Mouse (Mus musculus) cerebellum, postnatal 10 days (tissue): ENCODE data around the gene Pcdh8.

Source experiments
- DNase-seq, 2 experiments: peaks; one replicate each; pipeline ENCODE4 v3.0.0; 2021; ENCODE audit warnings: mixed read lengths in 2 of 2

The Pcdh8 gene

GRCm38 (mm10) chr14:79771094-79771535, at the start of gene Pcdh8:
Pcdh8 (minus strand) TSS chr14:79771312.
- peak; percentile 94 to 96 for DNase-seq

GRCm38 (mm10) chr14:79814709-79815108, 43.6 kb upstream of the Pcdh8 start:
- no peak for DNase-seq

DNA sequence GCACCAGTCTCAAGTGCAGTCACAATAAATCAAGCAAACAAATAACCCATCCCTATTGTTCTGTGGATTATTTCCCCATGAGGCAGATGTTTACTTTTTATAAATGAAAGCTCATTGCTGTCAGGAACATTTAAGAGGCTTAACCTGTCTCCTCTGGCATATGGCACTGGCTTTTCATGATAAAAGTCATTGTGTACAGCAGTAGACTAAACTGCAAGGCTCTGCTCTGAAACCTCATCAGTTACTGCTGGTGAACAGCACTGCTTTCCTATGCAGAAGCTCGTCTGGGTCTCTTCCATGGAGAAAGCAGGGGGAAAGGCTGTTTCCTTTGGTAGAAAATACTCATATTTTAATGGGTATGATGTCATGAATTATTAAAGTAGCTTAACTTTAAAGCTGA, 43.0 kb upstream of the Pcdh8 start:
- DNase-seq = no peak

GRCm38 (mm10) chr14:79793179-79793578, 22.1 kb upstream of the Pcdh8 start:
- no peak for DNase-seq

DNA sequence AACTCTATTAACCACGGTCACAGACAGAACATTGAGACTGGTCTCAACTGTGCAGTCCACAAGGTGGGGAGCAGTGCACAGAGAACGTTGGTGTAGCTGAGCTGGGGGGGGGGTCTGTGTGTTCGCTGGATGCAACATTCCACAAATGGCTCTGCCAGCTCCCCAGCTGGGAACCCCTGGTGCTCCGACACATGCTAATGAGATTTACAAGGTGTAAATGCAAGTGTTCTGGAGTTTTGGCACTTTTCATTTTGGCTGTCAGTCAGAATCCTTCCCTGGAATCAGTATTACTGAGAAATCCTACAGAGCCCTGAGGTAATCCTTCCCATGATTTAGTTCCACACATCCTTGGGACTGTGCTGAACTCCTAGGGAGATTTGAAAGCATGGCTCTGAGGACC, 18.4 kb upstream of the Pcdh8 start:
- peak; percentile 37 to 69 for DNase-seq

GRCm38 (mm10) chr14:79788656-79789204, 17.6 kb upstream of the Pcdh8 start:
- peak in 1 of 2 experiments; percentile 7 for DNase-seq

DNA sequence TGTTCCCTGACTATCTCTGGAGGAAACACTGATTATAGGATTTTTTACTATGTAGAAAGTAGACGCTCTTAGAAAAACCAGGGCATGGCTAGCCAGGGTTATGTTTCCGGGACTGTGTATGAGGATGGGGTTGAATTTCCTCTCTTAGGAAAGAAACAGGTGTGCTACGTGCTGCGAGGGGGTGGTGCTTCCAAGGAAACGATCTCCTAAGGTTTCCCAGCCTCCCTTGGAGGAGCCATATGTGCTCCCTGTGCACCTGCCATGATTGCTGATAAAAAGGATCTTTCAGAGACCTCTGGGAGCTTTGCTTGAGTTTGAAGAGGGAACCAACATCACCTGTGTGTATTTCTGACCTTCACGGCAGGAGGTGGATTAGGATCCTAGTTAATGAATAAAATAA, 16.8 kb upstream of the Pcdh8 start:
- DNase-seq = no peak

- no peak for DNase-seq
These were observed 14.3 kb upstream of the Pcdh8 start for GRCm38 (mm10) chr14:79785400-79785799.

- DNase-seq = no peak
These were observed 9.8 kb upstream of the Pcdh8 start for GRCm38 (mm10) chr14:79780889-79781288.

DNA sequence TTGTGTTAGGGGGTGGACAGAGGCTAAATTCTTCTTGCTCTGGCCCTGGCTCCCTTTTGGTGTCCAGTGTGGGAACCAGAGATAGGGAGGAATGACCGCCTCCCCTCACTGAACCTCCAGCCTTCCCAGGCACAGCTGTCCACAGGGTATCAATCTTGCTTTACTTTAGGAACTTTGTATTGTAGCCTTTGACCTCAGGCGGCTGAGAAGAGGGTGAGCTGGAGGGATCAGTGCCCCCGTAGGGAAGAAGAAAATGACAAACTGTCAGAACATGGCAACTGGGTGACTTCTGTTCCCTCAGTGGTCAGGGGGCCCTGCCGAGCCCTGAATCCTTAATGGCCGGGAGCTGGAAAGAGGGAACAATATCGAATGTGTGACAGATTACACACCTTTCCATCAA, 9.2 kb upstream of the Pcdh8 start:
- no peak for DNase-seq

DNA sequence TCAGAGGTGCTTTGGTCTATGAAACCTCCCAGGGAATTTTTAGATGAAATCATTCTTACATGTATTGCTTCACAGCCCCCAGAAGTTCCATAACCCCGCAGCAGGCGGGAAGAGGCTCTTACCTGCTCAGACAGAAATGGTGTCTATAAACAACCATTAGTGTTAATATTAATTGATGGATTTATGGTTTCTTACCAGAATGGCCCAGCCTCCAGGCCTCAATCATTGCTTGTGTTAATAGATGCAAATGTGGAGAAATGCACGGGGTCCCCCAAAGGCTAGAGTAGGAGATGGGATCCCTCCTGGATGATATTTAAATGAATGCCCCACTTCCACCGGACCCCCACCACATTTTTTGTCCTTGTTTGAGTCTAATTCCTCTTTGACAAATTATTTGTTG, 8.7 kb upstream of the Pcdh8 start:
- DNase-seq = no peak

DNA sequence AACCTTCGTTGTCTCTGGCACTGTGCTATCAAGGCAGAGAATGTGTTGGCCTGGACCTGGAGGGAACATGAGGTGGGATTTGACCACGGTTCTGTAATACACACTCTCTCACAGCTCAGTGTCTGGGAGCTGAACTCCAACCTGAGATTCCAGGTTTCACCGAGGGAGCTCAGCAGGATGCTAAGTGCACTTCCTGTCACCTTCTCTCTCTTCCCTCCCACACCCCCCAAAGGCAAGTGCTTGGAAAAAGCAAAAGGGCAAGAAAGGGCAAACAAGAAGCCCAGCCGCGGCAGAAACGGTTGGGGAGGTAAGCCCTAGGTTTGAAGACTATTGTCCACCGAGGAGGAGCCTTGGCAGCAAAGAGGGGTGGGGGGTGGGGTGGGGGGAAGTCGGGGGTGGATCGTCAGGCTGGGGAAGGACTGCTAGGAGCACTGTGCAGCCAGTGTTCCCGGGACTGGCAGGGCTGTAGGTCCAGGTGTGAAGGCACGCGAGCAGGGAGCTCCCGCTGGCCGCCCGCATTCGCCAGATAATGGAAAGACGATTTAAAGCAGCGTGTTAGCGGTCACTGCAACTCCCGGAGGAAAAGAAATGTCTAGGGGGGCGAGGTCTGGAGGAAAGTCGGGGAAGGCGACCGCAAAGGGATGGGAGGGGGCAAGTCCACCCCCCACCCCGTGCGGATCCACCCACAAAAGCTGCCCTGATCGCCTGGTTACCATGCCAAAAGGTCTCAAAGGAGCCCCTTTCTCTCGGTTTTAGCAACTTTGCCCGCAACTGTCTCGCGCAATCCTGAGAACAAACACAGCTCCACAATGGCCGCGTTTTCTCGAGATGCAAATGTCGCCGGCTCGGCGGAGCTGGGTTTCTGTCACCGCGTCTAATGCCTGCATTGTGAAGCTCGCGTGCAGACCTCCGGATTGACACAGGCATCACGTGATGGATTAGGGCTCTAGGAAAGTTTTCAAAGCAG, 2.6 kb upstream of the Pcdh8 start:
- DNase-seq = peak; percentile 54 to 57

DNA sequence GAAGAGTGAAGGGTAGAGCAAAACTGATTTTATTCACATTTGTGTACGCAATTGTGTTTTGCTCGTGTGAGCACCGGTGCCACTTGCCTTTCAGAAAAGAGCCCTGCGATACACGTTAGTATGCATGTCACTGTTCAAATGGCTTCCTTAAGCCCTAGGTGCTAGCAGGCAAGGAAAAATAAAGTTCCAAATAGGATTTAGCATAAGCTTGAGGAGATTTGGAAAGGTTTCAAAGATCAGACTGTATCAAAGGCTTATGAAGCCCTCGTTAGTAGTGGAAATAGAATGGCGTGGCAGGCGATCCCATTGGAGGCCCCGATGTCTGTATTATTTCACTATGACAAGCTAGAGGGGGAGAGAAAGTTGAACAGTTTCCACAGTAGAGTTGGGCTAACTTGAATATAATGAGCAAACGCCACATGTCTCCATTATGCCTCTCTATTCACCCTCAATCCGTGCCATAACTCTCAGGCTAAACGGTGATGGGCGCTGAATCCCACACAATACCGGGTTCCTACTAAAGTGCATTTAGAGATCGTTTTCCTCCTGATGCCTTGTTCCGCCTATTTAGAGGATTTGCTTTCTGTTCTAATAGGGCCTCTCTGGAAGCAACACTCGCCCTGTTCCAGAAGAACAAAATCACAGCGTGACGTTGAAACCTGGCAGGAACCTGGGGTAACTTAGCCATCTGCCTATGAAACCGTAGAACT, 845 bp upstream of the Pcdh8 start:
- DNase-seq = peak; percentile 42 to 50

DNA sequence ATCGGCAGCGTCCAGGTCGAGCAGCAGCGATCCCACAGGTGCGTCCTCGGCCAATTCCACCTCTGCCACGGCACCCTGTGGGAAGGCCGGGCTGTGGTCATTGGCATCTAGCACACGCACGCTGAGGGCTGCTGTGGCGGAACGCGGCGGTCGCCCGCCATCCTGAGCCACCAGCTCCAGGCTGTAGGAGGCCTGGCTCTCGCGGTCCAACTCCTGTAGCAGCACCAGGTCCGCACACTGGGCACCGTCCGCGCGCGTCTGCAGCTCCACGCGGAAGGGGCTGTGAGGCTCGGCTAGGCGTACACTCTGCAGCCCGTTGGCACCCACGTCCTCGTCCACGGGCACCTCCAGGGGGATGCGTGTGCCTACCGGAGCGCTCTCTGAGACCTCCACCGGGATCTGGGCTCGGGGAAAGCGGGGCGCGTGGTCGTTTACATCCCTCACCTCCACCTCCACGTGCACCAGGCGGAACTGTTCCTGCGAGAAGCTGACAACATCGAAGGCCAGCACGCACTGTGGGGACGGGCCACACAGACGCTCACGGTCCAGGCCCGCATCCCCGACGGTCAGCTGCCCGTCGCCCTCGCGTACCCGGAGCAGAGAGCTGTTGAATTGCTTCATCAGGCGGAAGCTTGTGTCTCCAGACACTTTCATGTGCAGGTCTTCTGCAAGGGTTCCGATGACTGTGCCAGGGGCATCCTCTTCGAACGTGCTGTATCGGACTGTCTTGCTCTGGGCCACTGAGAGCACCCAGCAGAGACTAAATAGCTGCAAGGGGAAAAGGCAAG, 612 bp downstream of the Pcdh8 start:
- DNase-seq = peak; percentile 32 to 48

- peak; percentile 86 to 91 for DNase-seq
These were observed 1.5 kb downstream of the Pcdh8 start for GRCm38 (mm10) chr14:79769618-79770017.

DNA sequence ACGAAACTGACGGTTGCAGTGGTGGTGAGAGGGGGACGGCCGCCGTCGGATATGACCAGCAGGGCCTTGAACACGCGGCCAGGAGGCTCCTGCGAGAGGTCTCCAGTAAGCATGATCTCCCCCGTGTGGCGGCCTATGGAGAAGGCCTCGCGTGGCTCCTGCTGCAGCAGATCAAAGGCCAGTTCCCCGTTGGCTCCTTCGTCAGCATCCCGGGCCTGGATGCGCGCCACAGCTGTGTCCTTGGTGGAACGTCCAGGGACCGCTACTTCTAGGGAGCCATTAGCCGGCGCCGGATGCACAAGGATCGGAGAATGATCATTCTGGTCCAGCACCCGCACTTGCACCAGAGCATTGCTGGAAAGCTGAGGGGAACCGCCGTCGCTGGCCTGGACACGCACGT, 2.1 kb downstream of the Pcdh8 start:
- DNase-seq = peak; percentile 54 to 64

DNA sequence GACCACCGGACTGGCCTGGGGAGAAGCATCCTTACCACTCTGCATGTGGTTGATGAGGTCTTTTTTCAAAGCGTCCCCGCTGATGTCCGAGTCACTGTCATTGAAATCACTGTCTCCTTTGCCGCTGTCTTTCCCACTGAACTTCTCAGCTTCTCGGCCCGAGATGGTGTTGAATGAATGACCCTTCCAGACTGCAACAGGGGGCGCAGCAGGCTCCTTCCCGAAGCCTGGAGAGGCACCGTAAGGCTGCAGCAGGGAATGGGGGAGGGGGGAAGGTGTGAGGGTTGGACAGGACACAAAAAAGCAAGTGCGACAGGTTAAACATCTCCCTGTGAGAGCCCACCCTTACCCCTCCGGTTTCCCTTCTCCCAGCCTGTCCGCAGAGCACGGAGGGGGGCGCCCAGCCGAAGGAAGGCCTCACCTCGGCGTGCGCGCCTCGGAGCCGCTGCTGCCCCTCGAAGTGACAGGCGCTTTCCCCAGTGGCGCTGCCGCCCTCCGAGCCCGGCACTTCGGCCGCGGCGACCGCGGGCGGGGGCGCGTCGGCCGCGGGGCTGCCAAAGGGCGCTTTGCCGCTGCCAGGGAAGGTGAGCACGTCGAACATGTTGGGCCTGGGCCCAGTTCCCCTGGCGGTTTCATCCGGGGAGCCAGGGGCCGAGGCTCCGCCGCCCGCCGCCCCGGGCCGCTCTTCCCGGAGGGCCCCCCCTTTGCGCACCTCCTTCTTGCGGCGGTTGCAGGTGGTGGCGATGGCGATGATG, 2.9 kb downstream of the Pcdh8 start:
- DNase-seq = peak; percentile 27 to 33

GRCm38 (mm10) chr14:79767601-79768000, 3.5 kb downstream of the Pcdh8 start:
- no peak for DNase-seq

DNA sequence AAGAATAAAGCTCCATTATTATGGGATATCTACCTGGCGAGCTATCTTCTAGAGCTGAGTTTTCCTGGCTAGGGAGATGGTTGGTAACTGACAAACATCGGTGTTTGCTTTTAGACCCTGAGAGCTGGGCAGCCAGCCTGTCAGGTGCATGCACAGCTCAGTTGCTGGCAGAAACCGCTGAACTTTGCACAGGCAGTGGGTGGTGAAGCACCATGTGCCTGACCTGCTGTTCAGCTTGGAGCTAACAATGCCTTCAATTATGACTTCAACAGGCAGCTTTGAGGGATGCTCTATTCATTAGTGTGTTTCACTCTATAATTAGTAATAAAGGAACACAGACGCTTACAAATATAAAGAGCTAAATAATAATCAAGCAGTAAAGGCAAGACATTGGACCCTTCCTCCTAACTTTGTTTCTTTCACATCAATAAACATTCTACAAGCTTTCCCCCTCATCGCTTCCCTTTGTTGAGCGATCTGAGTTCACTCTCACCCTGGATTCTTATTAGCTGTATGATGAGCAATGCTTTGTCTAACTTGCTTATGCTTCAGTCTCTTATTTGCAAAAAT, 5.8 kb downstream of the Pcdh8 start:
- DNase-seq = peak; percentile 27 to 35

DNA sequence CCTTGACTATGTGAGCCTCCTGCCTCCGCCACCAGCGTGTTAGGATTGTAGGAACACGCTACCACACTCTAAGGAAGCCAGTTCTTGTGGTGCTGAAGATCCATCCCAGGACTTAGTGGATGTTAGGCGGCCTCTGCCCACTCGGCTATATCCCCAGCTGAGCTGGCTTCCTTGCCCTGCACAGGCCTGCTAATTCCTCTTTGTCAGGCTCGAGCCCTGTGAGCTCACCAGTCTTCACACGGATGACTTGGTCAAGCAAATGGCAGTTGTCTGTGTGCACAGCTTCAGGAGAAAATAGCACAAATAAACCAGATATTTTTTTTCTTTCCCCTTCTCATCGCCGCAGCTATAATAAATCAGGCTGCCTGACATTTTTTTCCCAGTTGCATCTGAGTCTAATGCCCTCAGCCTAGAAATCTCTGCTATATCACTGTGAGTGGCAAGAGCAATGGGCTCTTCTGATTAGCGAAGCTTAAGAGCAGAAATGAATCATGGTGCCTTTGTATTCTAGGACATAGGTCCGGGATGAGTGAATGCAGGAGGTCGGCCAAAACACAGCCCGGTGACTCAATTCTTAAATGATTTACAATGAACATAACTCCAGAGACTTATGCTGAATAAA, 16.4 kb downstream of the Pcdh8 start:
- peak; percentile 27 to 37 for DNase-seq

DNA sequence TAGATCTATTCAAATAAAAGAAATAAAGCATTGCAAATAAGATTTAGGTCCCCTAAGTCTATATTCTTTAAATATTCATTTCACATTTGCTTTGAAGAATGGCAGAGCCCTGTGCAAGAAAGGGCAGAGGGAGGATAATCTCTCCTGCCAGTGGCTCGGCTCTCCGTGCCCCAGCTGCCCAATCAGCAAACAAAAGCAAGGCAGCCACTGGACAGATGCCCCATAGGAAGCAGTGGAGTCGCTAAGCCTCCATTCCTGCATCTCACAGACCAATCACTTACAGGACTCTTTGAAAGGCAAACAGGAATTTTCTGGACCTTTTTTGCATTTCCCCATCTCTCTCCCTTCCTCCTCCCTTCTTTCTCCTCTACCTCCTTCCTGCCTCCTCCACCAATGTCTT, 17.0 kb downstream of the Pcdh8 start:
- no peak for DNase-seq
